Mouse (Mus musculus): Measurements from ENCODE around the gene Farsb.
A peak's percentile ranks its signal among the peaks of the same experiment; 100 is the strongest.

Gene Farsb

GRCm38 (mm10) chr1:78483430-78483829 is 5.3 kb downstream of the Farsb start:
- DNase-seq, result no peak

GRCm38 (mm10) chr1:78472441-78472840 is 16.3 kb downstream of the Farsb start:
- DNase-seq, result no peak

- DNase-seq, result peak; percentile 21
Observed at GRCm38 (mm10) chr1:78454659-78455058, 34.0 kb downstream of the Farsb start.

DNA sequence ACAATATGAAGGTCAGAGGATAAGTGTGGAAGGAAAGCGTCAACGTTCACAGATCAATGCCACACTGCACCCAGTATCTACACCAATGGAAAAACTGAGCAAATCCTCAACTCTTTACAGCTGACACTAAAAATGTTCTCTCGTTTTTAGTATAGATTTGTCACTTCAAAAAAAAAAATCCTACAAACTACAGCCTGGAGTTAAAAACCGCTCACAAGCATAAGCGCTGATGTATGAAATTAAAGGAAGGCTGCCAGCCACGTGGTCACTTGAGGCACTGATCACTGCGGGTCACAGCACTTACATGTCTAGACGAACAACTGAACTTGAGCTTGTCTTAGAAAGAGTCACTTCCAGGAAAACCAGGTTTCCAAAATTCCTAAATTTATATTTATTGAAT is 34.8 kb downstream of the Farsb start:
- DNase-seq, result no peak

GRCm38 (mm10) chr1:78452544-78452943 is 36.2 kb downstream of the Farsb start:
- DNase-seq, result no peak

DNA sequence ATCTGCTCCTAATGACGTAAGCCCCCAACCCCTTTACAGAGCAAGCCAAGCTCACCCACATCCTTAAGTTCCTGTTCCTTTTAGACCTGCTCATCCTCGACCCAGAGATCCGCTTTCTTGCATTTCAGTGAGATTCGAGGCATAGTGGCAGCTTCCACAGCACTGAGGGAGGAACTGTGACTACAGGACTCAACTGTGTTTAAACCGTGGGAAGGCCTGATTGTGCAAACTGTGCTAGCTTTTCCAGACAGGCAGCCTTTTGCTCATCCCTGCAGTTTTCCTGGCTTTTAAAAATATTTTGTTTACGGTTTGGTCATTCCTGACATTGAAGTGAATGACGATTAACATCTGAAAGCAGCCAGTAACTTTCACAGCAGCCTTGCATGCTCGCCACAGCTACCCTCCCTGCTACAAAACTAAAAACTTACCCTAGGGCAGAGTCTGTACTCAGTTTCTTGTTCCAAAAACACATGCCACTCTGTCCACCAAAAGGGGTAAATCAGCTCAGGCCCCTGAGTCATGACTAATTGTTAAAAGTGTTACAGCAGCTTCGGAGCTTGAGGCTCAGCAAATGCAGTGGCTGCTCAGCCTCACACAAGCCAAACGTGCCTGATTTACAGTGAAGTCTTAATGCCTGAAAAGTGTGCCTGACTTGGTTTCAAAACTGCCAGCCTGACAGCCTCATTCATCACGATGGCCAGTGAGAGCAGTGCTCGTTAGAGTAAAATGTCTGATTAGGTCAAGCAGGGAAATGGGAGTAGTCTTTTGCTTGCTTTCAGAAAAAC is 37.4 kb downstream of the Farsb start:
- DNase-seq, result no peak

DNA sequence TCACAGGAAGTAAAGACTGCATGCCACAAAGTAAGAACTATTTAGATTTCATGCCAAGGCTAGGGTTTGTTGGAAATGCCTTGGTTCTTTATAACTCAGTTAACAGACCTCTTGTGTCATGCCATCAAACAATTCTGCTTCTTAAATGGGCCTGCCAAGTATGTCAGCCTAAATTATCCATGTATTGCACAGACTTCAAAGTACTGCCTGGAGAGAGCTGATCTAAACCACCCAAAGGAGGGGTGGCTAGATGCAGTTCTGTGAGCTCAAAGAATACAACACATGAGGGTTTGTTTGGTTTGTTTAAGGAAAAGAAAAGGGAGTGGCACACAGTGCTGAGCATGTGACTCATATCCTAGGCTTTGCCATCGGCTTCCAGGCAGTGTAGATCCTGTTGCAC is 40.6 kb downstream of the Farsb start:
- no peak for DNase-seq

DNA sequence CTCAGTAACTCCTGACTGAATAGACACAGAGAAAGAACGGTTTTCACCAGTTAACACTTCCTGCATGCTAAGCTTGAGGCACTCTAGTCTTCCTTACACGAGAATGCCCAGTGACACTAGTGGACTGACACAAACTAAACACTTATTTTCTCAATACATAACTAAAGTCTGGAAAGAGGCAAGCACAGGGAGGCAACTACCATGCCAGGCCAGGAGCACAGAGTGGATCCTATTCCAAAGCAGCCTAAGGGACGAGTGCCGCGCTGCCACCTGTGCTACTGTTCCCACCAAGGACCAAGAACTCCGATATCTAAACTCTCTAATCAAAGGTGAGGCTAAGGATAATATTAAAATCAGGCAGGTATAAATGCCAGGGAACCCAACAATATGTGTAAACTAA is 42.0 kb downstream of the Farsb start:
- DNase-seq, result no peak

GRCm38 (mm10) chr1:78446232-78446631 is 42.5 kb downstream of the Farsb start:
- no peak for DNase-seq

DNA sequence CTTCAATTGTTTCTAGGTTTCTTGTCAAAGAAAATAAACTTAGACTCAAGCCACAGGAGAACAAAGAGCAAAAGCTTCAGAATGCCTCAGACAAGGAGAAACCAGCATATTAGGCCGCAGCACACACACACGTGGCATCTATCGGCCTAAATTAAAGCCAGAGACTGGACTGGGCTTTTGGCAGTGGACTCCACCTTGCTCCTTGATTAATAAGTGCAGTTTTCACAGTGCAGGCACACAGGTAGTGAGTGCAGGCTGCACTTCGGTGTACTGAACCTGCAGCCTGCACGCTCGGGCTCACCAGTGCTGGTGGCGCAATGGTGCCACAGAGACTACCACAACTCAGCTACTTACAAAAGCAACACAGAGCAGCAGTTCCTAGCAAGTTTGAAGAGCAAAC is 45.6 kb downstream of the Farsb start:
- no peak for DNase-seq

DNA sequence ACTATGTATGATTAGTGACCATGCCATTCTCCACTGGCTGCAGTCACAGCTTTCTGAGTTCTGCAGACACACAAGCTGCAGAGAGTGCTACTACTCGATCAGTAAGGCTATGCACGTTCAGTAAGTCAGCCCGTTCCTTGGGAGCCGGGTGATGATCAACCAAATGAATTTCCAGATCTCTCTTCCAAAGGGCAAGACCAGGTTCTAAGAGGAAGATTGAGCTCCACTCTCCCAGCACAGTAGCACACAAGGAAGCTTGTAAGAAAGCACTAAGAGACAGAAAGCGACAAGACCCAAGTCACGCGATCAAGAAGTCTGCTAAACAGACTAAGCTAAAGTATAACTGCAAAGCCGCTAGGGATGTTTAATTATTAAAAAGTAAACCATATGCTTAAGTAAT is 48.0 kb downstream of the Farsb start:
- DNase-seq, result no peak

DNA sequence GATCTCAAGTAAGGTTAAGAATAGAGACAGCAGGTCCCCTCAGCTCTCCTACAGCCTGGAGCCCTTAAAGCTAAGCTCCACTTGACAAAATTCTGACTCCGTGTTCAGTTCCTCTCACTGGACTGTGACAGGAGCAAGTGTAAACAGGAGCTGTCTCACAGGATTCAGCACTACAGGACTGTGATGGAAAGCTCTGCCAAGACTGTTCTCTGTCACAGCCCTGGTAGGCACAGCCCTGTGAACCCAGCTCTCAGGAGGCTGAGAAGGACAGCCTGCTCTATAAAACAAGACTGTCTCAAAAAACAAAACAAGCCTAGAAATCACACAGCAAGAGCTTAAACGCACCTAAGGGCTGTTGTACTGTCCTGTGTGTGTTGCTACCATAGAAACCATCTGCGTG is 51.5 kb downstream of the Farsb start:
- DNase-seq, result no peak

GRCm38 (mm10) chr1:78436445-78436844 is 52.3 kb downstream of the Farsb start:
- no peak for DNase-seq

- no peak for DNase-seq
Observed at GRCm38 (mm10) chr1:78435967-78436366, 52.7 kb downstream of the Farsb start.

- DNase-seq, result no peak
Observed at GRCm38 (mm10) chr1:78433472-78433871, 55.2 kb downstream of the Farsb start.

DNA sequence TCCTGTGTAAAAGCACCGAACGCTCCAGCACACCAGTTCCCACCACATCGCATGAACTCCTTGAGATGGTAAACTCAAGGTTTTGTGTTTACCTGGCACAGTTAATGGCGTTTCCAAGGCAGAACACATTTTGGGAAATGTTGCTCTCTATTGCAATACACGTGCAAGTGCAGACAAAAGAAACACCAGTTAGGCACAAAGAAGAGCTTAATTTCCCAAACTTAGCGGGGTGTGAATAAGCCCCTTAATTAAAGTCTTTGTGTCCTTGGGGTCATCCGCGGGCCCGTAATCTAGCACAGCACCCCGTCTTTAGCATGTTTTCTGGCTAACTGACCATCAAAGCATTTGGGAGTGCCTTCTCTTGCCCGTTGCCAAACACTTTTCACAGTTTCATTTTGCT is 59.8 kb downstream of the Farsb start:
- no peak for DNase-seq

GRCm38 (mm10) chr1:78426841-78427240 is 61.9 kb downstream of the Farsb start:
- DNase-seq, result no peak

DNA sequence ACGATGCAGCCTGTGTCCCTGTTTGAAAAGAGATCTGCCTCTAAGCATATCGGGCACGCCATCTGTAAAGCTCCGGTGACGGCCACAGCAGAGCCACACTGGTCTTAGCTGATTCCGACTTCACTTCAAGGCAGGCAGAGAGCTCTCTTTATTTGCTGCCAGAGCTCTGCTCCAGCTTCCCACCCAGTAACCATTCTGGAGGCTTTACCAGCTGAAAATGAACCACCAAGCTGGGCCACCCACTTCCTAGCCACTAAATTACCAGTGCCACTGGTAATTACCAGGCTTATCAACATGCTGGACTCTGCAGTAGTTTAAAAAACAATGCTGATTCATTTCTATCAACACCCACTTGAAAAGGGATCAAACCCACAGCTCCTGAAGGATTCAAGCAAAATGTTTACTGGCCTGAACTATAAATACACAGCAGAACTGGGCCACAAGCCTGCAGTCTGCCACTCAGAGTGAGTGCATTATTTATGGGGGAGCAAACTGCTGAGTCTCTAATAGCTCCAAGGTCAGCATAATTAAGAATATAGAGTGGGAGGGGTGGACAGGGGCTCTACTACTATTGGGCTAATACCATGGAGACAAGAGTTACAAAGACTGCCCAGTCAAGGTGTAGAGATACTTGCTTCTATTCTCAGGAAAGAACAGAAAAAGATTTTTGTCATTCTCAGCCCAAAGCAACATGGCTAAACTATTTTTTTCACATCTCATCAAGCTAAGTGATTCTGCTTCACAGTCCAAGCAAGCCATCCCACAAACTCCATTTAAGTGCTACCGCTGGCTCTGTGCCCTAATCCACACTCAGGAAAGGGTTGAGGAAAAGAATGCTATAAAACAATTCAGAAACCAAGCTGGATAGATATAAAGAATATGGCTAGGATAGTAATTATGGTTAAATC is 62.6 kb downstream of the Farsb start:
- DNase-seq, result no peak

GRCm38 (mm10) chr1:78425309-78425708 is 63.4 kb downstream of the Farsb start:
- DNase-seq, result no peak

- no peak for DNase-seq
Observed at GRCm38 (mm10) chr1:78424848-78425247, 63.8 kb downstream of the Farsb start.

DNA sequence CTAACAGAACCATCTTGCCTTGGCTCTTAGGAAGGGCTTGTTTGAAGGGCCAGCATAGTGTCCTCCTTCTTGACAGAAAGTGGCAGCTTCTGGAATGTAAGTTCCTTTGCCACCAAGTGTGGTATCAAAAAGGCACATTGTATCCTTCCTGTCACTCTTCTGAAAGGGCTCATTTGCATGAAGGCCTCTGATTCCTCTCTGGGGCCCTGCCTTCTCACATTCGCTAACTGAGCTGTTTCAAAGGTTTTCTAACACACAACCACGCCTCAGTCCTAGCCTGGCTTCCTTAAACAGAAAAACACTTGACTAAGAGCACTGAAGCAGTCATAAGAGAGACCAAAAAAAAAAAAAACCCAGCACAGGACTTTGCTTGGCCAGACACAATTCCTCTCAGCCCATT is 66.1 kb downstream of the Farsb start:
- no peak for DNase-seq

- no peak for DNase-seq
Observed at GRCm38 (mm10) chr1:78421749-78422148, 66.9 kb downstream of the Farsb start.

GRCm38 (mm10) chr1:78420271-78420670 is 68.4 kb downstream of the Farsb start:
- no peak for DNase-seq

DNA sequence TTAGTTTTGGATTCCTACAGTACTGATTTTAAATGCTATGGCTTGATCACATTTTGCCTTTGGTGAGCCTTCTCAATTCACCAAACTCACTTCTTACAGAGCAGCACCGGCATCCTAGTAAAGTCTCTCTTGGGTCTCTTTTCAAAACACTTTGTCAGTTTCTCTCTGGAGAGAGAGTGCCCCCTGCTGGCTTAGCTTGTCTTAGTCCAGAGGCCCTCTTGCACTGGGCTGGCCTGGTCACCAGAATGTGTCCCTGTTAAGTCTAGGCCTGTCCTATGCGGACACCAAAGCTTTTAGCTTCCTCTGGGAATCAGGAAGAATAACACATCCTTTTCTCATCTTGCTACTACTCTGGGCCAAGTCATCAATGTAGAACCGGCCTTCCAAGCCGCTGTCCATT is 69.1 kb downstream of the Farsb start:
- peak; percentile 68 for DNase-seq

Measured in cerebellum, adult 11-12 months (tissue).